Mouse (Mus musculus) spleen, postnatal 10 days (tissue): ENCODE measurements at regions not wholly inside any gene's neighbourhood (a gene's known extent, or its start where the extent isn't known, plus 50 kb on each side); places are given as distances from the start of the nearest gene placed in this dataset.

Experiments used
- DNase-seq, 2 experiments: peaks; one replicate each; pipeline ENCODE4 v3.0.0; 2021 to 2022; ENCODE audit warnings: low spot score in 2 of 2

DNA sequence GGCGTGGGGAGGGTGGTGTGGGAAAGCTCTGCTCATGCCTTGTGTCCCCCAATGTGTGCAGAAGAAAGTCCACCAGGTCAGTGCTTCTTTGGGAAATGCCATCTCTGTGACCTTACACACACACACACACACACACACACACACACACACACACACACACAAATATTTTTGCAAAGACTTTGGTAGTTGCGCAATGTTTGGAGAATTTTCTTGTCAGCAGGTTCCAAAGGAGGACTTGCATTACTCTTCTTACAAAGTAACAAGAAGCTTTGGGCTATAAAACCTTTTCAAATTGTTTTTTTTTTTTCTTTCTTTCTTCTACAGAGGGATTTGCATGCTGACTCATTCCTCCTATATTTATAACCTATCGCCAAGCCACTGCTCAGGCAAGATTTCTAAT is 59.1 kb upstream of the Npvf start:
- no peak for DNase-seq

DNA sequence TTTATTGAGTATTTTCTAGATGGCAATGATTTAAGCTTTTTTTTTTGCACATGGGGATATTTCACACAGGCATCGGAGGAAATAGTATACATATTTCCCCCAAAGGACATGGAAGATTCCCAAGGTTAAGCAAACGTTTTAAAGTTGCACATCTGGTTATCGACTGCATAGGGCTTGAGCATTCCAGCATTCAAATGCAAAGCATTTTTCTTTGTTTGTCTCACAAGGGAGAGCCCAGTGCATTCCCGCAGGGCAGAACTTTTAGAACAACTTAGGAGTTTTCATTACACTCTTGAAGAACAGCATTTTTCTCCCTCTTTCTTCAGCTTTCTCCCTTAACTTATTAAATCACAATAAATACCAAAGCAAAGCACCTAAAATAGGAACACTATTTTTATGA is 64.4 kb upstream of the Npvf start:
- DNase-seq = no peak

DNA sequence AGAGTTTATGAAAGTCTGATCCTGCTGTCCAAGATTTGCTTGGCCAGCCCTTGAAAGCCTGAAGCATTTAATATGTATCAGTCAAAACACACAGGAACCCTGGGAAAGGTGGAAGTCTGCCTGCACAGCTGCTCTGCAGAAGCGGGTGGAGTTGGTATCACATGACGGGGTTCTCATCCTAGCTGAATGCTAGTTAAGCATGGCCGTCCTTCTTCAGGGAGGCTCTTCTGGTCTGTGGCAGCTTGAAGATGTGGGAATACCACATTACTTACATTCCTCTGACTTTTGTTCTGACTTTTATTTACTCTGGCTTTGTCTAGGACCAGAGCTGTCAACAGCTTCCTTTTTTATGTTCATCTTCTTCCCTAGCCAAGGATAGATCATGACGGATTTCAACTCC is 66.1 kb upstream of the Npvf start:
- no peak for DNase-seq

DNA sequence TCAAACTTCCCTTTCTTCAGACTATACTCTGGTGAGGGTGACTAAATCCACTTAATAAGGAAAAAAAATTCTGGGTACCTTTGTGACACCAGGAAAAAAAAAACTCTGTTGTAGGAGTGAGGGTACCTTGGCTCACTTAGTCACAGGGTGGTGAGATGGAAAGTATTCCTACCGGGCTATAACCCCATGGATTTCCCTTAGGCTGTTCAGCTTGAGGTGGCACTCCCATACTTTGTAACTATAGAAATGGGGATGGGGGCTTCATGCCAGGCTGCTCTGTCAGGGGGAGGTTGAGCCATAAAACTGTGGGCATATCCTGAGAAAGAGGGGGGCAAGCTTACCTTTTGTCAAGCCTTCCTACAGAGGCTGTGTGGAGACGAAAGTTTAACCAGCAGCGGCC is 71.4 kb upstream of the Npvf start:
- DNase-seq = no peak

DNA sequence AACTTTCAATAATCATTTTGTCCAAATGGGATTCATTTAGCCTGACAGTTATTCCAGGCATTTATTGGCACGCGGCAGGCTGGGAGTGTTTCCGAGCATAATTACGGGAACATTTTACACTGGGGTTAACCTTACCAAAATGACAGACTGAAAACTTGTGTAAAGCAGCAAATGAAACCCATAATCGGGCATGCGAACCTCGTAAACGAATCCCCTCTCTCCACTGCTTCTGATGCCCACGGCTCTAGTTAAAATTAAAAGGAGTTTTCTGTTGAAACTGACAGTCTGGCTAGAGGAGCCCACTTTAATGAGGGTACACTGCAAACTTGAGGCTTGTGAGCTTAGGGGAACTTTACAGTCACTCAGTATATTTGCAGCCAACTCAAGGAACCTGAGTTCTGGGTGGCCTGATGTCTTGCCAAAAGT is 71.9 kb upstream of the Npvf start:
- DNase-seq = no peak

DNA sequence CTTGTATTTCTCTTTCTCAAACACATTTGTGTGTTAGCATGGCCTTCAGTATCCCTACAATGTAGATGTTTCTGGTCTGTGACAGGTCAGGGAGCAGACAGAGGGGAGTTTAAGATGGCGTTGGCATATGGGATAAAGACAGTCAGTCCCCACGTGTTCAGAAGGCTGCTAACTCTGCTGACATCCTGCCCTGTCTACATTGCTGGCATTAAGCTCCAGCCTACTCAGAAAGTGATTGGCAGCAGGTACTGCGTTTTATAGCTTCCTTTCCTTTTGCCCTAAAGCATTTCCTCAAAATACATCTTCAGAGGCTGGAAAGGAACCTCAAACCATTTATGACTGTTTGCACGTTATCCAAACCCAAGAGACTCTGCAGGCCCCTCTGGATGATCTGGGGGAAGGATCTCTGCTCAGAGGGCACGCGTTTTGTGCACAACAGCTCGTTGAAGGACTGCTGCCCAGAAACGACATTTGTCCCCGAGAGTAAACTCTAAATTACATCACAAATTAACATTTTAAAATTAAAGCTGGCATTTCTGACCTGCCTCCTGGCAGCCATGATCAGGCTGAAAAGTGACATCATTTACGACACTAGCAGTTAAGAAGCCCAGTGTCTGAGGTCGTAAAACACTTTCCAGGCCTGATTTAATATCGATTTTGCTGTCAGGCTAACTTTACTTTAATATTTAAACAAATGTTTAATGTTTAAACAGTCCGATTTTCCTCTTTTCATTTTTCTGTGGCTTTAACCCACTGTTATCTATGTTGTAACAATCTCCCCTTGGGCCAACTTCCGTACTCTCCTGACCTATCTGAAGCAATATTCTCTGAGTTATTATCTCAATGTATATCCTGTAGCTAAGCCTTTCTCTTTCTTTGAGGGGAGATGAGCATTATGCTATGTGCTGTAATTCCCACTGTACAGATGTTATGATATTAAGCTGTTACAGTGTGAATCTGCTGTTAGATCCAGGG is 76.8 kb upstream of the Npvf start:
- DNase-seq = no peak

DNA sequence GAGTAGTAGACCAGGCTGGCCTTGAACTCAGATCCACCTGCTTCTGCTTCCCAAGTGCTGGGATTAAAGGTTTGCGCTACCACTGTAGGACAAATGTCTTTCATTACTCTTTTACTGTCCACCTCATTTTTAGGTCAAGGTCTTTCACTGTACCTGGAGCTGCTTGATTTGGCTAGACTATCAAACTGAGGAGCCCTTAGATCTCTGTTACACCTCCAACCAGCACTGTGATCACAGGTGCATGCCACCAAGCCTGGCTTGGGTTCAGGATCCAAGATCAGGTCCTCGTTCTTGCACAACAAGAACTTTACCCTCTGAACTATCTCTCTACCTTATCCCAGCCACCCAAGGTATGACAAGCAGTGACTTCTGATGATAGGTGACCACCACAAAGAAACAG is 80.5 kb upstream of the Npvf start:
- no peak for DNase-seq

DNA sequence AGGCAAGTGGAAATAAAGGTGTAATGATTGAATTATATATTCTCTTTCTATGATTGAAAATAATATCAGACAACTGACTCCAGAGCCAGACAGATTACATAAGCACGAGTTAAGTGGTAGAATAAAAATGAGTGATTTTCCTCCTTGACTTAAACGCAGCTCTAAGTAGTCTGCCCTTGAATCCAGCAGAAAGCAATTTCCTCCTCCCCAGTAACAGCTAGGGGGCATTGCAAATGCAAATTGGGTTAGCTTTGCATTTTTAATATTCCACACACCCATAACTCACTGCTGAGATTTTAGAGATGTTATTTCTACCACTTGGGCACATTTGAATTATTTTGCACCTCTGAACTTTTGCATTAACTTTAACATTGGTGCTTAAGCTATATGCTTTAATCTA is 81.6 kb upstream of the Npvf start:
- no peak for DNase-seq

DNA sequence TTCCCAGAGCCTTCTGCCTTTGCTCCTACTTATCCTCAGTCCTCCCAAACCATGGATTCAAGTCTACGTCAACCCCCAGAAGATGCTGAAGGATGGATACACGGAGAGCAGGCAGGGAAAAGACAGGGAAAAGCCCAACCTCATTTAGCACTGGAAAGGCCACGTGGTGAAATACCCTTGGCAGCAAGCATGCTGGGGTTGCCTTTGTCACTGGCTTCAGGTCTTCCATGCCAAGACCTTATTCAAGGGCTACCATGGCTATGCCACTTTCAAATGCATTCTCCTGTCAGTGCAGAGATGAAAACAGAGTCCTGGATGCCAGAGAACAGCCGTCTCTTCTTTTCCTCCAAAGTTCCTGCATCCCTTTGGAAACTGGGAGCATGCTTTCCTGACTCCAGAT is 87.8 kb upstream of the Npvf start:
- DNase-seq = no peak

DNA sequence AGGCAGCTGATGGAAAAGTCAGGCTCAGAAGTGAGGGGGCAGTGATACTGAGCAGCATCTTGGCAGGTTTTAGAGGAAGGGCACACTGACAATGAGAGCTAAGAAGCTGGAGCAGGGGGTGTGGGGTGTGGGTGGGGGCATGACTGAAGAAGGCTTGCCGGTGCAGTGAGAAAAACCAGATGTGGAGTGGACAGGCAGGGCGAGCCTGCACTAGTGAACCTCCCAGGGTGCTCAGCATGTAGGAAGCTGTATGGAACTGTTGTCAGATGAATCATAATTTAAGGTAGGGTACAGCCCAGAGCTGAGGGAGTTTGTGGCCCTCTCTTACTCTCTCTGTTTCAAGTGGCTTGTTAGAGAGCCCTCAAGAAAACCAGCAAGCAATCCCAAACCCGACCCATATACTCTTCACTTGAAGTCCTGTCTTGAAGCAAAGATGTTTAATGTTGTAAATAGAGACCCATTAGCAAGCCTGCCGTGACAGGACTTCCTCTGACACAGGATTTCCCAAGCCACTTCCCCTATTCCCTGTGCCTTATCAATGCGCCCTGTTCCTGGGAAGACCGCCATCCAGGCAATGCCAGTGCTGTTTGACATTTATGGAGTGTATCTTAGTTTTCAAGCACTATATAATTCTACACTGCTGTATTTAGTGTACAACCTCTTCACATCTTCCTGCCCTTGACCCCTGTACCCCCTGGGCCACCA is 90.4 kb upstream of the Npvf start:
- DNase-seq = no peak

DNA sequence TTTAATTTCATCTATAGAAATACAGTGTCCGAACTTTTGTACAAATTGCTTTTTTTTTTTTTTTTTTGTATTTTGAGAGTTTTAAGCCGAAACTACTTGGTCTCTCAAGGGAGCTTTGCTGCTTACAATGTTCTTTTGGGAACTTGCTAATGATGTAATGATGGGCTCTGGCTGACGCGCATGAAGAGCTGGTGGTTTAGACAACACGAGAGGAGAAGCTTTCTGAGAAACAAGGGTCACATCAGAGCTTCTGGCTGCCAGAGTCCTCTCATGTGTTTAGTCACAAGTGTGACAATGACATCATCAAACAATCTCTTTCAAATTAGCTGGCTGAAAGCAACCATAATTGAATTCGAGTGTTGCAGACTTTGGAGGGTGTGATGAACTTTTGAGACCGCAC is 98.9 kb upstream of the Npvf start:
- no peak for DNase-seq

DNA sequence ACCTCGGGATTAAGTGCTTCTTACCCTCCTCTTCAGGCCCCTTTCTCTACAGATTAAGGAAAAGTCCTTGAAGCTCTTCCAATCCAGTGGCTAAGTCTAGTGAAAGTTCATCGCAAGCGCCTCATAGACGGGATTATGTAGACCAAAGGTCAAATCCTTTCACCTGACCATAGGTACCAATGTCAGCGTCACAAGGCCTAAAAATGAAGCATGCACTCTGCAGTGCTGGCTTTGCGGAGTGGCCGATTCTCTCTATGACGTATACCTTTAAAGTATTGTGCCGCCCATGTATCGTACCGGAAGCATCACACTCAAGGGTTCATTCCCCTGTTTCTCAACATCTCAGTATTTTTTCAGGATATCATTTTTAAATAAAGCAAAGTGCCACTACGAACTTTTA is 100.5 kb upstream of the Npvf start:
- DNase-seq = no peak

DNA sequence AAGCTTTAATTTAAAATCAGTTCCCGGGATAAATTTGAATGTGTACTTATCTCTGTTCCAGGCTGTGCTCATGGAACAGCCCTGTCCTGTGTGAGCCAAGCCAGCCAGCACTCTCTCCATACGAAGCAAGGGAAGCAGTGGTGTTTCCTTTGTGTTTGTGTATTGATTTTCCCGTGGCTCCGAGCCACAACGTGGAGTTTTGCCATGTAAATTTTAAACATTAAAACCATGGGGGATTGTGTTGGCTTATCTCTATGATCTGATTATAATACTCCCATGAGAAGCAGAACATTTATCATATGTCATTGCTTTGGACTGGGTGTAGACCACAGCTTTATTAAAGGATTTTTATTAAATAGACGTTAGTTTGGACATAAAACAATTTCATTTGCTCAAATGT is 106.1 kb upstream of the Npvf start:
- no peak for DNase-seq

DNA sequence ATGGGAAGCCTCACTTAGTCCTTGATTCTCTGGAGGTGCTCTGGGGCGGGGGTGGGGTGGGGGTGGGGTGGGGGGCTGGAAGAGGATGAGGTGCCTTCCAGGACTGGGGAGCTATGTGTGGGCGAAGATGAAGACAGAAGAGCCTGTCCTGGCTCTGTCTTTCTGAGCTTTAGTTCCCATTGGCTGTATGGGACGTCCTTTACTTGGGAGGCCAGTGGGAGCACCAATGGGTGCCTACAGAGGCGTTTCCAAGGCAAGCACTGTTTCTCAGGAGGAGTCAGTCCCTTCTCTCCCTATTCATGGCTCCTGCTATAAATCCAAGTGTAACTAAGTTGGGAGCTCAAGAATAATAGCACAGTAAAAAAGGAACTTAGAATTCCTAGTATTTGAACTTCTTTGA is 108.9 kb upstream of the Npvf start:
- DNase-seq = no peak

DNA sequence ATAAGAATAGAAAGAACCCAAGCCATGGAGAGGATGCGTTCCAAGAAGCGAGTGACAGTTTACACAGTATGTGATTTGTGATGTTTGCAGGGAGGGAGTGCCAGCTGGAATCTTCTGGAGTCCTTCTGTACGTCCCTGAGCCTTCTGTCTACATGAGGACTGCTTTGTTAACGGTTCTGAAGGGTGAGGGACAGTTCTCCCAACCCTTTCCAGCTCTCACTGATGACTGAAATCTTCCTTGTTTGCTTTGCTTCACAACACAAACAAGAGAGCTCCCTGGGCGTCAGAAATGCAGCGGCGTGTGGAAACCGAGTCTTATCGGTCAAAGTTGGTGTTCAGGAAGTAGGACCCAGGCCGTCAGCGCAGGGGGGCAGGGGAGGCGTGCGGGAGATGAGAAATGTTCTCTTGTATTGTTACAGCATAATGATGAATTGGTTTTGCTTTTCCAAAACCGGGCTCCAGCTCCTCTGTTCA is 112.2 kb upstream of the Npvf start:
- DNase-seq = no peak

DNA sequence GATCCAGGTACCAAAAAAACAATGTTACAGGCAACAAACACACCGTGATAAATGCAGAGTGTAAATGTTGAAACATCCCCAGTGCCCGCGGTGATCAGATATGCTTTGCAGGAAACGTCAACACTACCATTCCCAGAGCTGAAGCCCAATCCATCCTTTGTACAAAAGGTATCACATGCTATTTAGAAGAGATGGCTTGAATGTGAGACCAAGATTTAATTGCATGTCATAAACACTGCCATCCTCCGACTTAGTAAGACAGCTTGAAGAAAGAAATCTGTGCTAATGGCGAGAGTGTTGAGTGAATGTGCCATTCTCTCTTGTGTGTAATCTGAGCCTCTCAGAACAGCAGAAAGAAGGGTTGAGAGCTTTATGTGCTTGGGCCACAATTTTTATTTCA is 112.9 kb upstream of the Npvf start:
- no peak for DNase-seq

DNA sequence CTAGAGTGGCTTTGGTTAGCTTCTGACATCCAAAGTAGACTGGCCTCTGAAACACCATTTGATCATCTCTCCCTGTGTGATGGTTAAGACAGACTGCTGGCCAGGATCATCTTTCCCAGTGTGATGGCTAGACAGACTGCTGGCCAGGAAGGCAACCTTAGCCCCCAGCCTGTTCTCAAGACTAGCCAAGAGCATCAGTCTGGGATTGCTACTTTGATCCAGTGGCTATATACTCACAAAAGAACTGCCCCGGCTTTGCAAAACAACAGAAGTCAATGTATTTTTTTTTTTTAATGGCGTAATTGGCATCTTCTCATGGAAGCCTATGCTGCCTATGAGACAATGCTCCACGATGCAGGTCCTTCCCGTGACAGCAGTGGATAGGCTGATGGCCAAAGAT is 113.6 kb upstream of the Npvf start:
- no peak for DNase-seq

DNA sequence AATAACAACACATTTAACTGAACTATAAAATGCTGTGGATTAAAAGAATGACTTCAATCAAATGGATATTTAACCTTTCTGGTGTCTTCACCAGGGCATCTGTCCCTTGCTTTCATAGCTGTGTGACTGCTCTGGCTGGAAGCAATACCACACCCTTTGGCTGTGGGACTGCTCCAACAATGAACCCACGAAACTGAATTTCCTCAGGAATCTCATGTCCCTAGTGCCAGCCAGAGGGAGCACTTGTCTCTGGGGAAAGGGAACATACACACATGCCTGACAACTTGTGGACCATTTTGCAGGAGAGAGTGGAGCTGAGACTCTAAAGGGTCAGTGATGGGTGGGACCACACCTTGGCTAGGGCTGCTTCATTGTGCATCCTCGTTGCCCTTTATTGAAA is 114.9 kb upstream of the Npvf start:
- no peak for DNase-seq

DNA sequence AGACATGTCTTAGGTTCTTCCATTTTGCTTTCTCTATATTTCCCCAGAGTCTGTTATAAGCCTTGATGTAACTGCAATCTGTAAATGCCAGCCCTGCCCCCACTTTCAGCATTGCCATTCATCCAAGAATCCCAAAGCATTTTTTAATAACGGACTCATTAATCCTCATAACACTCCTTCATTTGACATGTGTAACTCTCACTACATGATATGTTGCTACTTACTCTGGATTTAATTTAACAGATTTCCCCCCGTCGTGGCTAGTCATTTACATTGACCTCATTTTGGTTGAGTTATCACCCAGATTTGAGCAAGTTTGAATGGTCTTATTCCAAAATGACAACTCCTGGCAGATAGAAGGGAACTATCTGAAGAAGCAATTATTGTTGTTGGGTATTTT is 116.2 kb upstream of the Npvf start:
- no peak for DNase-seq

DNA sequence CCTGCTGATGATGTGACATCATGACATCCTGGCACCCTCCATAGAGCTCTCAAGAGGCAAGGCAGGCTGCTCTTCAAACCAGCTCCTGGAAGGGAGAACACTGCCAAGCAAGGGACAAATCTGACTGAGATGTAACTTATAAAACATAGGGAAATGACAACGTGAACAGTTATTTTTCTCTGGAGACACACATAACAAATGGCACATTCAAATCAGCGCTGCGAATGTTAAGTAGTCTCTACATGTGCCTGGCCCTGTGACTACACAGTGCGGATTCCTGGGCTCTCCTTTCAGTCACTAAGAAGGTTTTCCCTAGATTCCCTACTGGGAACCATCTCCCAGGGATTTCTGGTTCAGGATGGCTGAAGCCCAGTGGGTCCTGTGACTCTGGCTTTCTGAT is 121.4 kb upstream of the Npvf start:
- DNase-seq = no peak

DNA sequence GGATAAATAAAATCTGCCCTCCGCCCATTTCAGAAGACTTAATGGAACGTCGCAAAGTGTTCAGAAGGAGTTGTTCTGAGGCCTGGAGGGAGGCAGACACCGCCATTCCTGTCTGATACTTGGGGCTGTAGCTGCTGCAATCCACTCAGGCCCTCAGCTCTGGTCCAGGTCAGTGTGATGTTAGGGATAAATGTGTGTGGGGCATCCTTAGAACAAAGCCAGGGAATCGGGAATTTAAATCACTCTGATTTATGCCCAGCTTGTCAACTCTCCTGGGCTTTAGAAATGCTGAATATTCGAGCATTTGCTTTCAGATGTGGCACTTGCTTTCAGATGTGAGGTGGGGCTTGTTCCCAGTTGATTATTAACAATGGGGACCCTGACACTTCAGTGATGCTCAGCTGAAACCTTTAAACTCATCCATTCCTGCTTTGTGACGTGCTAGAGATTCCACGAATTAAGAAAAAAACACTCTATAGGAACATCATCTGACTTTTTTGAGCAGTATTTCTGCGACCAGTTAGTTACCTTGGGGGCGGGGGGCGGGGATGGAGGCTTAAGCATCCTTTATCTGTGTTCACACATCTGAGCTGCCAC is 122.1 kb upstream of the Npvf start:
- no peak for DNase-seq

DNA sequence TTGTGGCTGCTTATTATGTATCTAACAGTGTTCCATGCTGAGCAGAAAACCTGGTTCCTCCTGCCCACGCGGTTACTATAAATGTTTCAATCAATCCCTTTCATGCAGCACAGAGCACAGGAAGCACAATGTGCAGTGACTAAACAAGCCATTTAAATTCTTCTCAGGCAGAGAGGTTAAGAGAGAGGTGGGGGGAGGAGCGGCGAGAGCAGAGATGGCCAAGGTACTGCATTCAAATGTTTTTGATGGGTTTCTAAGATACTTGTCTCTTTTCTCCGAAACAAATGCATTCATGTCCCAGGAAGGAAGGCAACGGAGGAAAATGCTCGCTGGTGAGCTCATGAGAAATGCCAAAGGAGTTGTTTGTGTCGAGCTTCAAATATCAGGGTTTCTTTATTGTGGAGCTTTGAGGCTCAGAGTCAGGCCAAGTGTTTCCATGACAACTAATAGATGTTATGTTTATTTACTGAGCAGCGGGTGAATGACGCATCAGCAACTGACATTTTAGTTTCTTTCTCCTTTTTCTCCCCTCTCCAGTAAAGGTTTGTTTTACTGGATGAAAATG is 122.8 kb upstream of the Npvf start:
- no peak for DNase-seq
